Mouse (Mus musculus) kidney, postnatal 0 days (tissue): Measurements from ENCODE around the gene Thrb. TPM values are rescaled to one million over a fixed set of nuclear protein-coding genes. Genes with fewer than 3 reads are reported as not detected.

Experiments
- ATAC-seq: fragments of 200-750 bp; cut with Nextera tagmentation; replicated peaks from 2 replicates; pipeline ENCODE4 v1.8.0; 2017; ENCODE audit warnings: low read depth, moderate number of reproducible peaks, moderate TSS enrichment, moderate library complexity; ENCODE audit not compliant: low FRiP score
- DNase-seq: peaks from one replicate; pipeline ENCODE4 v3.0.0-alpha.2; 2016; ENCODE audit warnings: low spot score
- H3K27ac ChIP-seq: fragments of 300-500 bp; sonication (generic); 2 replicates; pipeline ENCODE4 v1.5.1; 2014; ENCODE audit warnings: mild to moderate bottlenecking
- H3K27me3 ChIP-seq: fragments of 300-500 bp; sonication (generic); 2 replicates; pipeline ENCODE4 v1.6.1; 2014; ENCODE audit warnings: low read length, mixed read lengths; ENCODE audit not compliant: insufficient read depth
- H3K36me3 ChIP-seq: fragments of 300-500 bp; sonication (generic); 2 replicates; pipeline ENCODE4 v1.6.1; 2014; ENCODE audit warnings: low read length, mixed read lengths; ENCODE audit not compliant: insufficient read depth
- H3K4me1 ChIP-seq: fragments of 300-500 bp; sonication (generic); replicated peaks from 2 replicates; pipeline ENCODE4 v1.6.1; 2014; ENCODE audit warnings: antibody characterized with exemption, low read length, mixed read lengths; ENCODE audit not compliant: insufficient read depth
- H3K4me2 ChIP-seq: fragments of 300-500 bp; sonication (generic); 2 replicates; pipeline ENCODE4 v1.6.1; 2014; ENCODE audit warnings: mild to moderate bottlenecking, low read length, moderate library complexity, mixed read lengths
- H3K4me3 ChIP-seq: fragments of 300-500 bp; sonication (generic); replicated peaks from 2 replicates; pipeline ENCODE4 v1.5.1; 2014; ENCODE audit warnings: low read depth, low read length
- H3K9ac ChIP-seq: fragments of 300-500 bp; sonication (generic); 2 replicates; pipeline ENCODE4 v1.6.1; 2014; ENCODE audit warnings: low read depth, low read length
- H3K9me3 ChIP-seq: fragments of 300-500 bp; sonication (generic); replicated peaks from 2 replicates; pipeline ENCODE4 v1.6.1; 2016; ENCODE audit warnings: low read length, inconsistent platforms, mixed read lengths
- CTCF ChIP-seq: IDR thresholded peaks from 2 replicates; pipeline ENCODE4 v1.5.1; 2016; ENCODE audit warnings: antibody characterized with exemption, low read depth, mild to moderate bottlenecking, moderate library complexity
- WGBS: fragments of 180-500 bp; shearing (Covaris S2); extraction: QIAGEN DNeasy Blood & Tissue Kit; methylation state at CpG from one replicate; pipeline ENCODE4 v1.1.7; 2014; 5-methylcytosine and 5-hydroxymethylcytosine counted together
- polyA plus RNA-seq: library from polyadenylated mRNA; unstranded; fragments of >200 nt; fragmentation: Nextera tagmentation; extraction: Ambion mirVana; gene quantifications from 2 replicates; pipeline ENCODE4 v1.2.1, GENCODE M21; 2015

Gene Thrb
- polyA plus RNA-seq, 1 experiment from 2014 or later, result 2.9 TPM

DNA sequence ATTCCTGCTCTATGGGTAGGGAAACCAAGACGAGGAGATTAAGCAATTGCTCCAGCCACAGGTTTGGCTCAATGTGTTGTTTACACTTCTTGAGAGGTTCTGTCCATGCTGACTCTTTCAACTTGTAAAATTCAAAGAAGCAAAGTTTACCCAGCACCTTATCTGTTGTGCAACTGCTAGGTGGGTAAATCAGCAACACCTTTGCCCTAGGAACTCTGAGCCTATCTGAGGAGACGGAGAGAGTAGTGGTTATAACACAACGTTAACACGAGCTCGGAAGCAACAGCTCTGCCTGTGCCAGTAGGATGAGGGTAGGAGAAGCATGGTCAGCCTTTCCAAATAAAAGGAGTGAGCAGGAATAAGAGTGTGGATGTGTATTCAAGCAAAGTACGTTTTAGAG, 185.8 kb downstream of the Thrb start:
- 81% methylated on average over 6 of the region's 6 CpGs for WGBS
- no peak for TF ChIP-seq CTCF

DNA sequence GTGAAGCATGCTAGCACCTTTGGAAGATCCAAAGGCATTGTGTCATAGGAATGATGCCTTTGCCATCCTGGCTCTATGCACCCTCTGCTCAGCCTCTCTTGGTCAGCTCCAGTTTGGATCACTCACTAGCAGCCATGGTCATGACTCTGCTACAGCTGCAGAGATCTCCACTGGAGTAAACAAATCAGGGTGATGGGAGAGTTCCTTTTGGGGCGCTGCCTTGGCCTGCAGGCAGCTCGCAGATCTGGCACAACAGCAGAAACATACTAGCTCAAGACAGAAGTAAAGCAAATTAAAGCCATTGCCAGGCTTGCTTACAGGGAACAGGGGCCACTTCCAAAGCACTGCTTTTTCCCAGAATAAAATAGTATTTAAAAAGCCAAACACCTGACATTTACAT, 186.6 kb downstream of the Thrb start:
- 76% methylated on average over 2 of the region's 2 CpGs for WGBS
- Histone ChIP-seq H3K27me3 (no peaks in the 10 kb centered on the region), H3K4me3 (no peak overlapping the region), H3K27ac (no peak overlapping the region), H3K36me3 (no peaks in the 10 kb centered on the region), H3K9me3 (no peaks in the 10 kb centered on the region), H3K4me1 (no peaks in the 10 kb centered on the region), H3K9ac (no peak overlapping the region), H3K4me2 (no peak overlapping the region)
- no peak for ATAC-seq
- DNase-seq, result no peak
- TF ChIP-seq CTCF, result no peak

More for the DNA sequence above, 185.8 kb downstream of the Thrb start:
- H3K9me3 ChIP-seq, result no peaks in the 10 kb centered on the region
- no peak for DNase-seq
- no peak for ATAC-seq
- no peak overlapping the region for H3K27ac ChIP-seq
- H3K9ac ChIP-seq, result no peak overlapping the region
- no peak overlapping the region for H3K4me3 ChIP-seq
- no peaks in the 10 kb centered on the region for H3K4me1 ChIP-seq
- no peaks in the 10 kb centered on the region for H3K27me3 ChIP-seq
- no peaks in the 10 kb centered on the region for H3K36me3 ChIP-seq
- no peak overlapping the region for H3K4me2 ChIP-seq

DNA sequence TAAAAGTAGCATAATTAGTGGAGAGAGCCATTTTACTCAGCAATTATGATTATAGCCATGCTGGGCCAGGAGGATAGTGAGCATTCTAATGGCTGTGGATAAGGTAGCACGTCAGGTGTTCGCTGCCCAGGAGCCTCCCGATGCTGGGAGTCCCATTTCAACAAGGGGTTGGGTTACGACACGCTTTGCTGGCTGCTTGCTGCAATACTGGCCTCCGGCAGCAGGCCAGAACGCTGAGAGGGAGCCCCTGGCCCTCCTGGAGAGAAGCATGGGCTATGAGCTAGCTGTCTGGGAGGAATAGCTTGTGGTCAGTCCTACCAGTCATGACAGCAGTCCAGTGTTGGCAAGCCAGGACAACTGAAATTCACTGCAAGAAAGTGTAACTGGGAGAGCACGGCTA, 187.2 kb downstream of the Thrb start:
- Histone ChIP-seq H3K27ac (no peak overlapping the region), H3K9me3 (no peaks in the 10 kb centered on the region), H3K36me3 (no peaks in the 10 kb centered on the region), H3K4me3 (no peak overlapping the region), H3K27me3 (no peaks in the 10 kb centered on the region), H3K4me2 (no peak overlapping the region), H3K4me1 (no peaks in the 10 kb centered on the region), H3K9ac (no peak overlapping the region)
- no peak for TF ChIP-seq CTCF
- ATAC-seq, result no peak; the same call in 1 of the 2 replicates
- peak; percentile 21 for DNase-seq
- WGBS, result 23% methylated on average over 8 of the region's 8 CpGs

DNA sequence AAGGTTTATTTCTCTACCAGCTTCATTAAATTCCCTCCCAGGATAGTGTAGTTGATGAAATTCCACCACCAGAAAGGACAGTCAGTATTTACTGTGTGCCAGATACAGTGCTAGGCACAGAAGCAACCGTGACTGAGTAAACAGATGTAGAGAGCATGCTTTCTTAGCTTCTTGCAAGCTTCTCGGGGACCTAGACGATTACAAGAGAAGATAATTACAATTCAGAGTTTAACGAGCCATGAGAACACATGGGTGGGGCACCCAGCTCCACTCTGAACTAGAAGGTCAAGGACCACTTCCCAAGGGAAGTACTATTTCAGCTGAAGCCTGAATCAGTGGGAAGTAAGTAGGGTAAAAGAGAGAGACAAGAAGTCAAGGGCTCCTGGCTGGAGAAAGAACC, 190.3 kb downstream of the Thrb start:
- ATAC-seq (no peak; the same call in 1 of the 2 replicates), DNase-seq (peak; percentile 56)
- no peak for TF ChIP-seq CTCF
- H3K4me2 ChIP-seq, result no peak overlapping the region
- 22% methylated on average over 4 of the region's 4 CpGs for WGBS
- H3K9me3 ChIP-seq, result no peaks in the 10 kb centered on the region
- H3K9ac ChIP-seq, result no peak overlapping the region
- no peaks in the 10 kb centered on the region for H3K36me3 ChIP-seq
- H3K27ac ChIP-seq, result no peak overlapping the region
- H3K27me3 ChIP-seq, result no peaks in the 10 kb centered on the region
- no peak overlapping the region for H3K4me3 ChIP-seq
- no peaks in the 10 kb centered on the region for H3K4me1 ChIP-seq

DNA sequence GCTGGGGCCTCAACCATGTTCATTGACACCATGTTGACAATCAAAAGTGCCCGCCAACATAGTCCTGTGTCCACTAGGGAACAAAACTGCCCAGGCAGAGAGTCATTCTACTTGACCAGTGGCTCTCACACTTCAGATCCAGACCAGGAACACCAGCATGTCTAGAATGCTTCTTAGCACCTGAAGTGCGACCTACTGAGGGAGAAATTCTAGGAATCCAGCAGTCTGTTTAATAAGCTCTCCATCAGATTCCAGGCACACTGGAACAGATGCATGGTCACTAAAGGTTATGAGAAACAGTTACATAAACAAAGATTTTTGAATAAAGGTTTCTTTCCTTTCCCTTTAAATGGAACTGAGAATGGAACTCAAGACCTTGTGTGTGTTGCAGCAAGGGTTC, 192.2 kb downstream of the Thrb start:
- ATAC-seq (no peak), DNase-seq (no peak)
- Histone ChIP-seq H3K4me2 (no peak overlapping the region), H3K9ac (no peak overlapping the region), H3K27ac (no peak overlapping the region), H3K36me3 (no peaks in the 10 kb centered on the region), H3K27me3 (no peaks in the 10 kb centered on the region), H3K9me3 (no peaks in the 10 kb centered on the region), H3K4me1 (no peaks in the 10 kb centered on the region), H3K4me3 (no peak overlapping the region)
- no peak for TF ChIP-seq CTCF
- 83% methylated on average over 2 of the region's 2 CpGs for WGBS

DNA sequence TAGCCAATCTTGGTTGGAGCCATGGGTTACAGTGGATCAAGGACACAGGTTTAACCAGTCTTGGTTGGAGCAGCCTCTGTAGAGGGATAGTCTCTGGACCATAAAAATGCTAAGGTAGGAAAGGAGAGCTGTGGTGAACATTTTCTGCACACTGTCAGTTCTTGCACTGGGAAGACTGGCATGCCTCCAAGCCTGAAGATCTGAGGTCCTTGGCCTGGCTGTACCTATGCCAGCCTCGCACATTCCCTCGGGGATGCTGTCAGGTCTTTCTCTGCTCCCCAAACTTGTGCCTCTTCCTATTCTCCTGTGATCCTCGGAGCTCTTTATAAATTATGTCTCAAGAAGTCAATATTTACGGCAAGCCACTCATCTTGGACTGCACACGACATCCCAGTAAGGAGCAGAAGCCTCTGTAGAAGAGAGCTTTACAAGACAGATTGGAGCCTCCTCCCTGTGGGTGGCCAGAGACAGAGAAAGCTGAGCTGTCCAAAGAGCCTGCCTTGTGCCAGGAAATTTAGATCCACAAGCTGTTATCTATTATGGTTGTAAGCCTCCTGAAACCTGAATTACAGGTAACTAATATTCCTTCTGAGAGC, 199.8 kb downstream of the Thrb start:
- no peak overlapping the region for H3K9ac ChIP-seq
- H3K4me2 ChIP-seq, result no peak overlapping the region
- no peaks in the 10 kb centered on the region for H3K27me3 ChIP-seq
- H3K4me1 ChIP-seq, result no peaks in the 10 kb centered on the region
- H3K9me3 ChIP-seq, result no peaks in the 10 kb centered on the region
- DNase-seq, result no peak
- no peak overlapping the region for H3K4me3 ChIP-seq
- WGBS, result 64% methylated on average over 5 of the region's 5 CpGs
- H3K36me3 ChIP-seq, result no peaks in the 10 kb centered on the region
- ATAC-seq, result no peak
- no peak overlapping the region for H3K27ac ChIP-seq
- no peak for TF ChIP-seq CTCF

DNA sequence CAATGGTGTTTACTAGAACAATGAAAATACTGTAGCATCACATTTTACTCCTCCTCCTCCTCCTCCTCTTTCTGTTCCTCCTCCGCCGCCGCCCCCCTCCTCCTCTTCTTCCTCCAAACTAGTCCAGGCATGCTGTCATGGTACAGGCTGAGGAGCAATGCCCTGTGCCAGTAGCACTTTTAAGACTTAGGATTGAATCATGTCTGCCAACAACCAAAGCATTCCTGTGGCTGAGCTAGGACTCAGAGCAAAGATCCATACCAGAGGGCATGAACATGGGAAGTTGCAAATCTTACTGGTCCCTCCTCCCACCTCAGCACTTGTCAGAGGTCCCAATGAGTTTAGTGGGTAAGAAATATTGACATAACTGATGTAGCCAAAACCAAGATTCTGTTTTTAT, 202.6 kb downstream of the Thrb start:
- no peak for TF ChIP-seq CTCF
- no peaks in the 10 kb centered on the region for H3K9me3 ChIP-seq
- no peaks in the 10 kb centered on the region for H3K4me1 ChIP-seq
- ATAC-seq (no peak), DNase-seq (no peak)
- H3K9ac ChIP-seq, result no peak overlapping the region
- H3K27me3 ChIP-seq, result no peaks in the 10 kb centered on the region
- H3K4me3 ChIP-seq, result no peak overlapping the region
- no peaks in the 10 kb centered on the region for H3K36me3 ChIP-seq
- 90% methylated on average over 3 of the region's 3 CpGs for WGBS
- no peak overlapping the region for H3K27ac ChIP-seq
- no peak overlapping the region for H3K4me2 ChIP-seq
